ENCODE assay signal across 8 mouse cellular contexts in the genomic region with DNA sequence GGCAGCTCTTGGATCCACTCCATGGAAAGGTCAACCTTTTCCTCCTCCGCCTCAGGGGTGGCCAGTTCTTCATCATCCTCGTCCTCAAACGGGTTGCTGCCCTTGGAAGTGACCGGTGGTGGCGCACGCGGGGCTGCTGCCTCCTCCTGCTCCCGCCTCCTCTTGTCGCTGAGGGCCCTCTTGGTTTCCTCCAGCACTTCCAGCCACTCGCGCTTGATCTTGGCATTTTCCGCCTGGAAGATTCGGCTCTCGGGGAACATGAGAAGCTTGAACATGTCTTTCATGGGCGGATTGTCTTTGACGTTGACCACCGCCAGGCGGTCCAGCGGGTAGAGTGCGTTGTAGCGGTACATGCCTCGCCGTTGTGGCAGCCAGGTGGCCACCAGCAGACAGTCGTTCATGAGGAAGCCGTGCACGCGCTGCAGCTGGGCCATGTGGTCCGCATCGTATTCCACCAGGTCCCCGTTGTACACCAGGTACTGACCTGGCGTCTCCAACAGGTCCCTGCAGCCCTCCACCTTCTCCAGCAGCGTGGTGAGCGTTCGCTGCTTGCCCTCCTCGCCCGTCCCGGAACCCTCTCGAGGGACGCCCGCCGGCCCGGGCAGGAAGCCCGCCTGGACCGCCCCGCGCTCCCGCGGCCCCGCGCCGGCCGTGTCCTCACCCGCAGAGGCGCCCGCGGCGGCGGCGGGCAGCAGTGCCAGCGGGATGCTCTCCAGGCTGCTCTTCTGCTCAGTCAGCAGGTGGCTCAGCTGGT. TPM values are rescaled to one million over a fixed set of nuclear protein-coding genes. Genes with fewer than 3 reads are reported as not detected.
DNase-seq lines count a peak whose midpoint lies in the region; ATAC-seq lines count a peak whose summit lies in the region.

No protein-coding gene starts in this region.

- peak overlapping the region; percentile 100 for H3K4me2 ChIP-seq in heart, embryonic 11.5 days
- H3K4me2 ChIP-seq in kidney, embryonic 16.5 days (replicated peaks; ENCODE audit: low read depth, low read length), result peak overlapping the region; percentile 96
- H3K4me2 ChIP-seq in liver, embryonic 12.5 days, result peak overlapping the region; percentile 99
- peak overlapping the region; percentile 97 for H3K4me2 ChIP-seq in stomach, embryonic 15.5 days

- peak overlapping the region; percentile 76 for H3K27ac ChIP-seq in brown adipose tissue, adult 24 weeks (replicated peaks; ENCODE audit: low read depth, low read length)
- H3K27ac ChIP-seq in heart, embryonic 11.5 days (ENCODE audit: low read depth, low read length), result peak overlapping the region; percentile 72
- peak overlapping the region; percentile 79 for H3K27ac ChIP-seq in kidney, embryonic 16.5 days (ENCODE audit: low read length)
- H3K27ac ChIP-seq in liver, embryonic 12.5 days, result peak overlapping the region; percentile 93
- peak overlapping the region; percentile 85 for H3K27ac ChIP-seq in stomach, embryonic 15.5 days

- DNase-seq in CD4-positive helper T cell, adult 2 months (ENCODE audit: low read depth, low spot score), result peak; percentile 64
- peak; percentile 56 to 60 for DNase-seq in natural killer cell, adult 2 months (ENCODE audit: low spot score in 2 of 2)

- peaks cover 12% of the 10 kb centered on the region for H3K36me3 ChIP-seq in heart, embryonic 11.5 days (ENCODE audit: control insufficient read depth, insufficient read depth, low read length)
- peaks cover 36% of the 10 kb centered on the region for H3K36me3 ChIP-seq in kidney, embryonic 16.5 days (ENCODE audit: insufficient read depth, low read length)
- peaks cover 72% of the 10 kb centered on the region for H3K36me3 ChIP-seq in liver, embryonic 12.5 days
- peaks cover 30% of the 10 kb centered on the region for H3K36me3 ChIP-seq in stomach, embryonic 15.5 days

- no peaks in the 10 kb centered on the region for H3K9me3 ChIP-seq in heart, embryonic 11.5 days (replicated peaks; ENCODE audit: control insufficient read depth, low read length)
- H3K9me3 ChIP-seq in kidney, embryonic 16.5 days (ENCODE audit: low read length), result no peaks in the 10 kb centered on the region
- H3K9me3 ChIP-seq in liver, embryonic 12.5 days (replicated peaks), result no peaks in the 10 kb centered on the region
- no peaks in the 10 kb centered on the region for H3K9me3 ChIP-seq in stomach, embryonic 15.5 days

- H3K4me1 ChIP-seq in brown adipose tissue, adult 24 weeks (ENCODE audit: control insufficient read depth, insufficient read depth, insufficient read length, low read length), result peaks cover 21% of the 10 kb centered on the region
- peaks cover 19% of the 10 kb centered on the region for H3K4me1 ChIP-seq in heart, embryonic 11.5 days (ENCODE audit: control insufficient read depth, insufficient read depth, low read length)
- peaks cover 21% of the 10 kb centered on the region for H3K4me1 ChIP-seq in kidney, embryonic 16.5 days (ENCODE audit: insufficient read depth, low read length)
- peaks cover 44% of the 10 kb centered on the region for H3K4me1 ChIP-seq in liver, embryonic 12.5 days
- H3K4me1 ChIP-seq in stomach, embryonic 15.5 days, result peaks cover 24% of the 10 kb centered on the region

- peak; percentile 76 for ATAC-seq in erythroid progenitor cell, adult 5-6 weeks (replicated peaks; ENCODE audit: low FRiP score, poor library complexity, severe bottlenecking)
- ATAC-seq in heart, embryonic 11.5 days (replicated peaks; ENCODE audit: insufficient number of reproducible peaks, low FRiP score, low TSS enrichment), result peak; percentile 24; the same call in 1 of the 2 replicates
- peak; percentile 66 for ATAC-seq in kidney, embryonic 16.5 days (ENCODE audit: low FRiP score, low TSS enrichment)
- ATAC-seq in liver, embryonic 12.5 days, result peak; percentile 56
- ATAC-seq in stomach, embryonic 15.5 days (ENCODE audit: insufficient read depth, low FRiP score, low read depth), result peak; percentile 53; the same call in 1 of the 2 replicates

- WGBS in heart, embryonic 11.5 days (ENCODE audit: insufficient replicate concordance), result 1% methylated on average over 60 of the region's 60 CpGs
- under 1% methylated on average over 60 of the region's 60 CpGs for WGBS in kidney, embryonic 16.5 days
- 2% methylated on average over 58 of the region's 60 CpGs for WGBS in liver, embryonic 12.5 days (ENCODE audit: insufficient replicate concordance)
- under 1% methylated on average over 60 of the region's 60 CpGs for WGBS in stomach, embryonic 15.5 days

- H3K27me3 ChIP-seq in heart, embryonic 11.5 days (ENCODE audit: control insufficient read depth, insufficient read depth, low read length), result no peaks in the 10 kb centered on the region
- no peaks in the 10 kb centered on the region for H3K27me3 ChIP-seq in kidney, embryonic 16.5 days (ENCODE audit: insufficient read depth, low read length)
- H3K27me3 ChIP-seq in liver, embryonic 12.5 days (replicated peaks), result no peaks in the 10 kb centered on the region
- H3K27me3 ChIP-seq in stomach, embryonic 15.5 days (replicated peaks), result no peaks in the 10 kb centered on the region

- H3K4me3 ChIP-seq in brown adipose tissue, adult 24 weeks (ENCODE audit: insufficient read depth, low read depth, low read length), result peak overlapping the region; percentile 87
- peak overlapping the region; percentile 99 for H3K4me3 ChIP-seq in heart, embryonic 11.5 days (ENCODE audit: low read depth, low read length)
- peak overlapping the region; percentile 66 for H3K4me3 ChIP-seq in kidney, embryonic 16.5 days (ENCODE audit: low read length)
- peak overlapping the region; percentile 98 for H3K4me3 ChIP-seq in liver, embryonic 12.5 days
- peak overlapping the region; percentile 91 for H3K4me3 ChIP-seq in stomach, embryonic 15.5 days (replicated peaks)

- H3K9ac ChIP-seq in heart, embryonic 11.5 days (ENCODE audit: low read depth, low read length), result peak overlapping the region; percentile 88
- H3K9ac ChIP-seq in kidney, embryonic 16.5 days (replicated peaks; ENCODE audit: low read length), result peak overlapping the region; percentile 82
- H3K9ac ChIP-seq in liver, embryonic 12.5 days, result peak overlapping the region; percentile 93
- peak overlapping the region; percentile 84 for H3K9ac ChIP-seq in stomach, embryonic 15.5 days

RNA-seq across cellular contexts. Expression of gene Exoc8, which starts 0.7 kb away (rescaled TPM):
- 9.7 and 13.5 TPM in 2 replicates for polyA plus RNA-seq in brown adipose tissue, adult 24 weeks (2012; ENCODE audit: insufficient read depth, insufficient read length, missing spikeins)
- 1.8 and 7.1 TPM in 2 replicates for total RNA-seq in erythroid progenitor cell, adult 5-6 weeks (2015; ENCODE audit: low replicate concordance)
- total RNA-seq in erythroid progenitor cell, adult 5-6 weeks (2017; ENCODE audit: low replicate concordance), result 7.9 and 11.4 TPM in 2 replicates
- 5.4 and 5.9 TPM in 2 replicates for polyA plus RNA-seq in heart, embryonic 11.5 days (2014; fragmentation: Nextera tagmentation; extraction: Ambion mirVana)
- 7.8 and 8.1 TPM in 2 replicates for polyA plus RNA-seq in kidney, embryonic 16.5 days (2015; fragmentation: Nextera tagmentation; extraction: Ambion mirVana)
- polyA plus RNA-seq in liver, embryonic 12.5 days (2016; fragmentation: Nextera tagmentation; extraction: Ambion mirVana), result 9.4 and 10.5 TPM in 2 replicates
- 8.8 and 8.9 TPM in 2 replicates for polyA plus RNA-seq in stomach, embryonic 15.5 days (2015; fragmentation: Nextera tagmentation; extraction: Ambion mirVana)

RNA-seq across cellular contexts. Expression of gene Sprtn, which starts 0.9 kb away (rescaled TPM):
- 10.2 and 14.9 TPM in 2 replicates for polyA plus RNA-seq in brown adipose tissue, adult 24 weeks (2012; ENCODE audit: insufficient read depth, insufficient read length, missing spikeins)
- total RNA-seq in erythroid progenitor cell, adult 5-6 weeks (2015; ENCODE audit: low replicate concordance), result 15.9 and 17.7 TPM in 2 replicates
- 16.6 and 20.2 TPM in 2 replicates for total RNA-seq in erythroid progenitor cell, adult 5-6 weeks (2017; ENCODE audit: low replicate concordance)
- polyA plus RNA-seq in heart, embryonic 11.5 days (2014; fragmentation: Nextera tagmentation; extraction: Ambion mirVana), result 7.1 and 8.6 TPM in 2 replicates
- 9.1 and 9.8 TPM in 2 replicates for polyA plus RNA-seq in kidney, embryonic 16.5 days (2015; fragmentation: Nextera tagmentation; extraction: Ambion mirVana)
- polyA plus RNA-seq in liver, embryonic 12.5 days (2016; fragmentation: Nextera tagmentation; extraction: Ambion mirVana), result 11.1 and 12.4 TPM in 2 replicates
- 9.6 and 9.9 TPM in 2 replicates for polyA plus RNA-seq in stomach, embryonic 15.5 days (2015; fragmentation: Nextera tagmentation; extraction: Ambion mirVana)

RNA-seq across cellular contexts. Expression of gene 2810004N23Rik, which starts 33.9 kb away (rescaled TPM):
- polyA plus RNA-seq in brown adipose tissue, adult 24 weeks (2012; ENCODE audit: insufficient read depth, insufficient read length, missing spikeins), result 12.9 and 17.1 TPM in 2 replicates
- 4.0 and 5.4 TPM in 2 replicates for total RNA-seq in erythroid progenitor cell, adult 5-6 weeks (2015; ENCODE audit: low replicate concordance)
- 5.7 and 7.4 TPM in 2 replicates for total RNA-seq in erythroid progenitor cell, adult 5-6 weeks (2017; ENCODE audit: low replicate concordance)
- 47.9 and 49.7 TPM in 2 replicates for polyA plus RNA-seq in heart, embryonic 11.5 days (2014; fragmentation: Nextera tagmentation; extraction: Ambion mirVana)
- polyA plus RNA-seq in kidney, embryonic 16.5 days (2015; fragmentation: Nextera tagmentation; extraction: Ambion mirVana), result 47.6 and 50.1 TPM in 2 replicates
- 39.6 and 40.8 TPM in 2 replicates for polyA plus RNA-seq in liver, embryonic 12.5 days (2016; fragmentation: Nextera tagmentation; extraction: Ambion mirVana)
- polyA plus RNA-seq in stomach, embryonic 15.5 days (2015; fragmentation: Nextera tagmentation; extraction: Ambion mirVana), result 44.9 and 45.3 TPM in 2 replicates

RNA-seq across cellular contexts. Expression of gene Gnpat, which starts 34.0 kb away (rescaled TPM):
- 133 and 153 TPM in 2 replicates for polyA plus RNA-seq in brown adipose tissue, adult 24 weeks (2012; ENCODE audit: insufficient read depth, insufficient read length, missing spikeins)
- 35.2 and 40.4 TPM in 2 replicates for total RNA-seq in erythroid progenitor cell, adult 5-6 weeks (2015; ENCODE audit: low replicate concordance)
- 22.5 and 31.8 TPM in 2 replicates for total RNA-seq in erythroid progenitor cell, adult 5-6 weeks (2017; ENCODE audit: low replicate concordance)
- polyA plus RNA-seq in heart, embryonic 11.5 days (2014; fragmentation: Nextera tagmentation; extraction: Ambion mirVana), result 95.4 and 113 TPM in 2 replicates
- 120 and 122 TPM in 2 replicates for polyA plus RNA-seq in kidney, embryonic 16.5 days (2015; fragmentation: Nextera tagmentation; extraction: Ambion mirVana)
- 62.3 and 66.2 TPM in 2 replicates for polyA plus RNA-seq in liver, embryonic 12.5 days (2016; fragmentation: Nextera tagmentation; extraction: Ambion mirVana)
- 84.0 and 85.7 TPM in 2 replicates for polyA plus RNA-seq in stomach, embryonic 15.5 days (2015; fragmentation: Nextera tagmentation; extraction: Ambion mirVana)

RNA-seq across cellular contexts. Expression of gene Egln1, which starts 52.3 kb away (rescaled TPM):
- polyA plus RNA-seq in brown adipose tissue, adult 24 weeks (2012; ENCODE audit: insufficient read depth, insufficient read length, missing spikeins), result 134 and 142 TPM in 2 replicates
- total RNA-seq in erythroid progenitor cell, adult 5-6 weeks (2015; ENCODE audit: low replicate concordance), result 2.5 and 5.4 TPM in 2 replicates
- 2.2 and 2.9 TPM in 2 replicates for total RNA-seq in erythroid progenitor cell, adult 5-6 weeks (2017; ENCODE audit: low replicate concordance)
- polyA plus RNA-seq in heart, embryonic 11.5 days (2014; fragmentation: Nextera tagmentation; extraction: Ambion mirVana), result 18.5 and 23.2 TPM in 2 replicates
- 9.0 and 10.3 TPM in 2 replicates for polyA plus RNA-seq in kidney, embryonic 16.5 days (2015; fragmentation: Nextera tagmentation; extraction: Ambion mirVana)
- polyA plus RNA-seq in liver, embryonic 12.5 days (2016; fragmentation: Nextera tagmentation; extraction: Ambion mirVana), result 4.3 TPM in 2 replicates
- 14.0 and 15.2 TPM in 2 replicates for polyA plus RNA-seq in stomach, embryonic 15.5 days (2015; fragmentation: Nextera tagmentation; extraction: Ambion mirVana)

Comparison
In these comparisons a context has a peak if more than half of its experiments do, and no peak if none do; other contexts are left out.
1. Peak in every context shown above with its lines: DNase-seq, ATAC-seq, H3K4me3 ChIP-seq and H3K27ac ChIP-seq.
2. ATAC-seq: peak in every context shown above with its lines; median percentile 76 in erythroid progenitor cell, adult 5-6 weeks; 66 in kidney, embryonic 16.5 days; 56 in liver, embryonic 12.5 days; 53 in stomach, embryonic 15.5 days; 24 in heart, embryonic 11.5 days.